Mouse (Mus musculus): ENCODE data around the gene Foxd1. TPM values are rescaled to one million over a fixed set of nuclear protein-coding genes. Genes with fewer than 3 reads are reported as not detected.

The Foxd1 gene
- polyA plus RNA-seq (2014; fragmentation: Nextera tagmentation; extraction: Ambion mirVana) = not detected in 2 replicates

- peak within 1 kb of the TSS; percentile 74 for H3K4me2 ChIP-seq (ENCODE audit: low read length)
- ATAC-seq (replicated peaks; ENCODE audit: low FRiP score, low TSS enrichment, low read depth) (peak; percentile 84), DNase-seq (ENCODE audit: low spot score) (peak; percentile 88)
- peaks cover 97% of the 10 kb centered on the region for H3K27me3 ChIP-seq (replicated peaks; ENCODE audit: control insufficient read depth, insufficient read depth, low read length)
- peaks cover 21% of the 10 kb centered on the region for H3K4me1 ChIP-seq (replicated peaks; ENCODE audit: control insufficient read depth, insufficient read depth, low read length)
- WGBS = under 1% methylated on average over 72 of the region's 76 CpGs
- H3K27ac ChIP-seq (ENCODE audit: low read depth) = no peak within 1 kb of the TSS
- no peaks in the 10 kb centered on the region for H3K36me3 ChIP-seq (ENCODE audit: control insufficient read depth, insufficient read depth, low read length)
- H3K9me3 ChIP-seq (ENCODE audit: control insufficient read depth, low read length) = no peaks in the 10 kb centered on the region
- no peak within 1 kb of the TSS for H3K9ac ChIP-seq (ENCODE audit: low read length)
- peak within 1 kb of the TSS; percentile 41 for H3K4me3 ChIP-seq (ENCODE audit: low read depth, low read length)
Measured at GRCm38 (mm10) chr13:98354090-98354801, at the start of gene Foxd1. TSS of gene Foxd1 (plus strand) at chr13:98354242.

GRCm38 (mm10) chr13:98305257-98305656, 48.8 kb upstream of the Foxd1 start:
- ATAC-seq (replicated peaks; ENCODE audit: low FRiP score, low TSS enrichment, low read depth) = no peak
- WGBS = 93% methylated on average over 9 of the region's 9 CpGs
- no peaks in the 10 kb centered on the region for H3K27me3 ChIP-seq (replicated peaks; ENCODE audit: control insufficient read depth, insufficient read depth, low read length)

GRCm38 (mm10) chr13:98306393-98306792, 47.6 kb upstream of the Foxd1 start:
- Histone ChIP-seq H3K4me2 (ENCODE audit: low read length) (0 out of 2 replicates have a peak overlapping the region, but pooled peaks have one; percentile 15), H3K27me3 (replicated peaks; ENCODE audit: control insufficient read depth, insufficient read depth, low read length) (no peaks in the 10 kb centered on the region), H3K27ac (ENCODE audit: low read depth) (peak overlapping the region; percentile 34; the same call in 1 of the 2 replicates), H3K9me3 (ENCODE audit: control insufficient read depth, low read length) (no peaks in the 10 kb centered on the region), H3K4me1 (replicated peaks; ENCODE audit: control insufficient read depth, insufficient read depth, low read length) (peaks cover 13% of the 10 kb centered on the region), H3K36me3 (ENCODE audit: control insufficient read depth, insufficient read depth, low read length) (peaks cover 35% of the 10 kb centered on the region), H3K9ac (ENCODE audit: low read length) (no peak overlapping the region), H3K4me3 (ENCODE audit: low read depth, low read length) (no peak overlapping the region)
- DNase-seq (ENCODE audit: low spot score) (no peak), ATAC-seq (replicated peaks; ENCODE audit: low FRiP score, low TSS enrichment, low read depth) (no peak)
- WGBS = 35% methylated on average over 5 of the region's 5 CpGs

More at GRCm38 (mm10) chr13:98305257-98305656, 48.8 kb upstream of the Foxd1 start:
- H3K4me3 ChIP-seq (ENCODE audit: low read depth, low read length) = no peak overlapping the region
- no peaks in the 10 kb centered on the region for H3K9me3 ChIP-seq (ENCODE audit: control insufficient read depth, low read length)
- peaks cover 23% of the 10 kb centered on the region for H3K36me3 ChIP-seq (ENCODE audit: control insufficient read depth, insufficient read depth, low read length)
- no peak overlapping the region for H3K4me2 ChIP-seq (ENCODE audit: low read length)
- DNase-seq (ENCODE audit: low spot score) = no peak
- H3K9ac ChIP-seq (ENCODE audit: low read length) = no peak overlapping the region
- peaks cover 13% of the 10 kb centered on the region for H3K4me1 ChIP-seq (replicated peaks; ENCODE audit: control insufficient read depth, insufficient read depth, low read length)
- no peak overlapping the region for H3K27ac ChIP-seq (ENCODE audit: low read depth)

- Histone ChIP-seq H3K36me3 (ENCODE audit: control insufficient read depth, insufficient read depth, low read length) (peaks cover 40% of the 10 kb centered on the region), H3K4me2 (ENCODE audit: low read length) (peak overlapping the region; percentile 15; the same call in 1 of the 2 replicates)
Measured at GRCm38 (mm10) chr13:98306852-98307475, 47.1 kb upstream of the Foxd1 start.

GRCm38 (mm10) chr13:98308004-98308403, 46.0 kb upstream of the Foxd1 start:
- WGBS = 72% methylated on average over 5 of the region's 5 CpGs
- ATAC-seq (replicated peaks; ENCODE audit: low FRiP score, low TSS enrichment, low read depth) (no peak), DNase-seq (ENCODE audit: low spot score) (no peak)
- Histone ChIP-seq H3K4me2 (ENCODE audit: low read length) (no peak overlapping the region), H3K9ac (ENCODE audit: low read length) (no peak overlapping the region), H3K27me3 (replicated peaks; ENCODE audit: control insufficient read depth, insufficient read depth, low read length) (no peaks in the 10 kb centered on the region), H3K36me3 (ENCODE audit: control insufficient read depth, insufficient read depth, low read length) (peaks cover 51% of the 10 kb centered on the region), H3K27ac (ENCODE audit: low read depth) (no peak overlapping the region), H3K4me3 (ENCODE audit: low read depth, low read length) (no peak overlapping the region), H3K9me3 (ENCODE audit: control insufficient read depth, low read length) (no peaks in the 10 kb centered on the region), H3K4me1 (replicated peaks; ENCODE audit: control insufficient read depth, insufficient read depth, low read length) (peaks cover 13% of the 10 kb centered on the region)

More at GRCm38 (mm10) chr13:98306852-98307475, 47.1 kb upstream of the Foxd1 start:
- DNase-seq (ENCODE audit: low spot score) = no peak
- no peaks in the 10 kb centered on the region for H3K9me3 ChIP-seq (ENCODE audit: control insufficient read depth, low read length)
- WGBS = 31% methylated on average over 14 of the region's 14 CpGs
- no peak overlapping the region for H3K9ac ChIP-seq (ENCODE audit: low read length)
- H3K27me3 ChIP-seq (replicated peaks; ENCODE audit: control insufficient read depth, insufficient read depth, low read length) = no peaks in the 10 kb centered on the region
- H3K4me1 ChIP-seq (replicated peaks; ENCODE audit: control insufficient read depth, insufficient read depth, low read length) = peaks cover 13% of the 10 kb centered on the region
- peak overlapping the region; percentile 34; the same call in 1 of the 2 replicates for H3K27ac ChIP-seq (ENCODE audit: low read depth)
- H3K4me3 ChIP-seq (ENCODE audit: low read depth, low read length) = no peak overlapping the region
- no peak for ATAC-seq (replicated peaks; ENCODE audit: low FRiP score, low TSS enrichment, low read depth)

- H3K36me3 ChIP-seq (ENCODE audit: control insufficient read depth, insufficient read depth, low read length) = peaks cover 58% of the 10 kb centered on the region
- WGBS = 78% methylated on average over 4 of the region's 4 CpGs
Measured at GRCm38 (mm10) chr13:98308724-98309123, 45.3 kb upstream of the Foxd1 start.

GRCm38 (mm10) chr13:98311597-98311996, 42.4 kb upstream of the Foxd1 start:
- Histone ChIP-seq H3K27ac (ENCODE audit: low read depth) (no peak overlapping the region), H3K27me3 (replicated peaks; ENCODE audit: control insufficient read depth, insufficient read depth, low read length) (no peaks in the 10 kb centered on the region), H3K36me3 (ENCODE audit: control insufficient read depth, insufficient read depth, low read length) (peaks cover 66% of the 10 kb centered on the region), H3K4me2 (ENCODE audit: low read length) (no peak overlapping the region), H3K4me3 (ENCODE audit: low read depth, low read length) (no peak overlapping the region), H3K9ac (ENCODE audit: low read length) (no peak overlapping the region), H3K9me3 (ENCODE audit: control insufficient read depth, low read length) (no peaks in the 10 kb centered on the region), H3K4me1 (replicated peaks; ENCODE audit: control insufficient read depth, insufficient read depth, low read length) (peaks cover 23% of the 10 kb centered on the region)
- ATAC-seq (replicated peaks; ENCODE audit: low FRiP score, low TSS enrichment, low read depth) (no peak), DNase-seq (ENCODE audit: low spot score) (no peak)
- 87% methylated on average over 5 of the region's 5 CpGs for WGBS

More at GRCm38 (mm10) chr13:98308724-98309123, 45.3 kb upstream of the Foxd1 start:
- ATAC-seq (replicated peaks; ENCODE audit: low FRiP score, low TSS enrichment, low read depth) (no peak), DNase-seq (ENCODE audit: low spot score) (no peak)
- Histone ChIP-seq H3K4me2 (ENCODE audit: low read length) (no peak overlapping the region), H3K4me1 (replicated peaks; ENCODE audit: control insufficient read depth, insufficient read depth, low read length) (peaks cover 13% of the 10 kb centered on the region), H3K27ac (ENCODE audit: low read depth) (no peak overlapping the region), H3K4me3 (ENCODE audit: low read depth, low read length) (no peak overlapping the region), H3K27me3 (replicated peaks; ENCODE audit: control insufficient read depth, insufficient read depth, low read length) (no peaks in the 10 kb centered on the region), H3K9ac (ENCODE audit: low read length) (no peak overlapping the region), H3K9me3 (ENCODE audit: control insufficient read depth, low read length) (no peaks in the 10 kb centered on the region)

GRCm38 (mm10) chr13:98313631-98314030, 40.4 kb upstream of the Foxd1 start:
- WGBS = 73% methylated on average over 7 of the region's 7 CpGs
- no peak for ATAC-seq (replicated peaks; ENCODE audit: low FRiP score, low TSS enrichment, low read depth)
- no peak overlapping the region for H3K4me2 ChIP-seq (ENCODE audit: low read length)

More at GRCm38 (mm10) chr13:98313631-98314030, 40.4 kb upstream of the Foxd1 start:
- DNase-seq (ENCODE audit: low spot score) = no peak
- Histone ChIP-seq H3K27ac (ENCODE audit: low read depth) (no peak overlapping the region), H3K9me3 (ENCODE audit: control insufficient read depth, low read length) (no peaks in the 10 kb centered on the region), H3K27me3 (replicated peaks; ENCODE audit: control insufficient read depth, insufficient read depth, low read length) (no peaks in the 10 kb centered on the region), H3K36me3 (ENCODE audit: control insufficient read depth, insufficient read depth, low read length) (peaks cover 59% of the 10 kb centered on the region), H3K4me1 (replicated peaks; ENCODE audit: control insufficient read depth, insufficient read depth, low read length) (peaks cover 11% of the 10 kb centered on the region), H3K9ac (ENCODE audit: low read length) (no peak overlapping the region), H3K4me3 (ENCODE audit: low read depth, low read length) (no peak overlapping the region)

Measured in intestine, embryonic 14.5 days (tissue).